Mouse (Mus musculus): ENCODE measurements around the gene Ephb1.

GRCm38 (mm10) chr9:102088598-102088997, 265.9 kb downstream of the Ephb1 start:
- TF ChIP-seq FLI1 (IDR thresholded peaks at IDR 0.05; ENCODE audit: low read length) (no peak), GATA1 (IDR thresholded peaks at IDR 0.05; ENCODE audit: borderline replicate concordance, low read length) (no peak)

Measured in megakaryocyte, embryonic 14.5 days (primary cell).